Mouse (Mus musculus): ENCODE measurements around the gene Taf4.

DNA sequence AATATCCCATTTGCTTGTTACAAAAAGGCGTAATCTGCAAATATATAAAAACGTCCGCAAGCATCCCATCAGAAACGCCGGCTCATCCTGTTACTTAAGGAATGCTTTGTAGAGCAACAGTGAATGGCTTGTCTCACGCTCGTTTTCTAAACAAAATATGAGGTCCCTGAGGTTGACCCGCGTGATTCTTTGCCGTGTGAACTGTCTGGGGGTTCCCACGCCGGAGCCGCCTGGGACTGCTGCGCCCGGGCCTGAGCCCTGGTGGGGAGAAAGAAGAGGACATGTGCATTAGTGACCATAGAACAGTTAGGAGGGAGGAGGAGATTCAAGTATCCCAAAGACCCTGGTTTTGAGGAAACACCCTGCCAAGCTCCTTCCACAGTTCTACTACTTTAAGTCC, 63.1 kb downstream of the Taf4 start:
- no peak for TF ChIP-seq MAX (IDR thresholded peaks at IDR 0.05)
- no peak for TF ChIP-seq CTCF (IDR thresholded peaks at IDR 0.05; ENCODE audit: control insufficient read depth, insufficient read depth, insufficient read length)
- no peak for TF ChIP-seq MYOD1 (IDR thresholded peaks at IDR 0.05; ENCODE audit: control insufficient read depth, insufficient read length, low read depth)
- no peak for TF ChIP-seq MYOG (IDR thresholded peaks at IDR 0.05; ENCODE audit: control insufficient read depth, extremely low read depth, insufficient read length)
- TF ChIP-seq USF1 (IDR thresholded peaks at IDR 0.05; ENCODE audit: low read depth): no peak
- TF ChIP-seq FOSL1 (IDR thresholded peaks at IDR 0.05; ENCODE audit: insufficient read depth, low read length, poor library complexity, severe bottlenecking): no peak
- TF ChIP-seq CEBPB (IDR thresholded peaks at IDR 0.05; ENCODE audit: low read depth): no peak
